Mouse (Mus musculus) hindbrain, postnatal 0 days (tissue): ENCODE results near the gene Aff4. TPM values are rescaled to one million over a fixed set of nuclear protein-coding genes. Genes with fewer than 3 reads are reported as not detected.
"Not testable (repeated sequence)": the region's sequence is repeated elsewhere in the genome, so short reads cannot be mapped to it uniquely, and the experiment has no call there.

Experiments
- ATAC-seq: fragments of 200-750 bp; cut with Nextera tagmentation; 2 replicates; pipeline ENCODE4 v1.8.0; 2017; ENCODE audit warnings: mild to moderate bottlenecking, moderate TSS enrichment, moderate library complexity
- DNase-seq: peaks from one replicate; pipeline ENCODE4 v3.0.0-alpha.2; 2015; ENCODE audit warnings: low spot score
- H3K27ac ChIP-seq: fragments of 300-500 bp; sonication (generic); 2 replicates; pipeline ENCODE4 v1.5.1; 2014; ENCODE audit warnings: mild to moderate bottlenecking
- H3K27me3 ChIP-seq: fragments of 300-500 bp; sonication (generic); 2 replicates; pipeline ENCODE4 v1.6.1; 2014; ENCODE audit warnings: low read length, mixed read lengths; ENCODE audit not compliant: insufficient read depth
- H3K36me3 ChIP-seq: fragments of 300-500 bp; sonication (generic); 2 replicates; pipeline ENCODE4 v1.6.1; 2014; ENCODE audit warnings: low read length, mixed read lengths; ENCODE audit not compliant: insufficient read depth
- H3K4me1 ChIP-seq: fragments of 300-500 bp; sonication (generic); 2 replicates; pipeline ENCODE4 v1.6.1; 2014; ENCODE audit warnings: antibody characterized with exemption, low read length, mixed read lengths; ENCODE audit not compliant: insufficient read depth
- H3K4me2 ChIP-seq: fragments of 300-500 bp; sonication (generic); 2 replicates; pipeline ENCODE4 v1.6.1; 2014; ENCODE audit warnings: low read depth, mild to moderate bottlenecking, low read length, moderate library complexity, mixed read lengths
- H3K4me3 ChIP-seq: fragments of 300-500 bp; sonication (generic); 2 replicates; pipeline ENCODE4 v1.5.1; 2014; ENCODE audit warnings: low read length
- H3K9ac ChIP-seq: fragments of 300-500 bp; sonication (generic); replicated peaks from 2 replicates; pipeline ENCODE4 v1.6.1; 2014; ENCODE audit warnings: mild to moderate bottlenecking, low read length, moderate library complexity, mixed read lengths
- H3K9me3 ChIP-seq: fragments of 300-500 bp; sonication (generic); 2 replicates; pipeline ENCODE4 v1.6.1; 2016; ENCODE audit warnings: low read length, mixed read lengths
- CTCF ChIP-seq: IDR thresholded peaks from 2 replicates; pipeline ENCODE4 v1.5.1; 2016; ENCODE audit warnings: antibody characterized with exemption, control low read depth, low read depth
- WGBS: fragments of 180-500 bp; shearing (Covaris S2); extraction: QIAGEN DNeasy Blood & Tissue Kit; methylation state at CpG from one replicate; pipeline ENCODE4 v1.1.7; 2014; 5-methylcytosine and 5-hydroxymethylcytosine counted together
- polyA plus RNA-seq: library from polyadenylated mRNA; unstranded; fragments of >200 nt; fragmentation: Nextera tagmentation; extraction: Ambion mirVana; gene quantifications from 2 replicates; pipeline ENCODE4 v1.2.1, GENCODE M21; 2015
- total RNA-seq: library from RNA; depleted of rRNA; stranded (reverse); fragments of >200 nt; gene quantifications from 2 replicates; pipeline ENCODE4 v1.2.3, GENCODE M21; 2014

Gene Aff4
- total and polyA plus RNA-seq, 2 experiments from 2014 or later: 91.0 to 111 TPM

- no peak overlapping the region for H3K9ac ChIP-seq
- H3K4me1 ChIP-seq: no peaks in the 10 kb centered on the region
- no peak overlapping the region for H3K4me3 ChIP-seq
- ATAC-seq: no peak
- no peaks in the 10 kb centered on the region for H3K36me3 ChIP-seq
- no peak for TF ChIP-seq CTCF
- H3K27ac ChIP-seq: no peak overlapping the region; the same call in 1 of the 2 replicates
- no peak for DNase-seq
- no peaks in the 10 kb centered on the region for H3K9me3 ChIP-seq
- 68% methylated on average over 2 of the region's 2 CpGs for WGBS
- no peak overlapping the region for H3K4me2 ChIP-seq
- no peaks in the 10 kb centered on the region for H3K27me3 ChIP-seq
Measured at GRCm38 (mm10) chr11:53308884-53309310, 41.7 kb upstream of the Aff4 start.

GRCm38 (mm10) chr11:53311385-53311784 lies 39.2 kb upstream of the Aff4 start:
- ATAC-seq: no peak
- TF ChIP-seq CTCF: no peak
- Histone ChIP-seq H3K9ac (no peak overlapping the region), H3K27me3 (no peaks in the 10 kb centered on the region), H3K9me3 (no peaks in the 10 kb centered on the region), H3K4me3 (no peak overlapping the region), H3K27ac (no peak overlapping the region), H3K36me3 (no peaks in the 10 kb centered on the region), H3K4me2 (no peak overlapping the region), H3K4me1 (no peaks in the 10 kb centered on the region)
- WGBS: 57% methylated on average over 1 of the region's 1 CpGs
- no peak for DNase-seq

- H3K4me2 ChIP-seq, H3K27me3 ChIP-seq, DNase-seq, H3K9me3 ChIP-seq, H3K9ac ChIP-seq, H3K4me3 ChIP-seq, H3K36me3 ChIP-seq, ATAC-seq, H3K27ac ChIP-seq, H3K4me1 ChIP-seq: not testable (repeated sequence)
- 75% methylated on average over 1 of the region's 1 CpGs for WGBS
Measured at GRCm38 (mm10) chr11:53312823-53313222, 37.8 kb upstream of the Aff4 start.

- no peaks in the 10 kb centered on the region for H3K36me3 ChIP-seq
- H3K27me3 ChIP-seq: no peaks in the 10 kb centered on the region
- no peak overlapping the region for H3K4me3 ChIP-seq
- H3K4me1 ChIP-seq: no peaks in the 10 kb centered on the region
- H3K9ac ChIP-seq: no peak overlapping the region
- no peak for TF ChIP-seq CTCF
- H3K9me3 ChIP-seq: no peaks in the 10 kb centered on the region
- H3K4me2 ChIP-seq: no peak overlapping the region
- DNase-seq: no peak
- no peak for ATAC-seq
- no peak overlapping the region for H3K27ac ChIP-seq
- WGBS: 73% methylated on average over 1 of the region's 1 CpGs
Measured at GRCm38 (mm10) chr11:53314770-53315173, 35.9 kb upstream of the Aff4 start.

- ATAC-seq (no peak), DNase-seq (no peak)
- Histone ChIP-seq H3K27ac (no peak overlapping the region), H3K4me2 (no peak overlapping the region), H3K4me1 (no peaks in the 10 kb centered on the region), H3K9me3 (no peaks in the 10 kb centered on the region), H3K9ac (no peak overlapping the region), H3K36me3 (no peaks in the 10 kb centered on the region), H3K27me3 (no peaks in the 10 kb centered on the region), H3K4me3 (no peak overlapping the region)
- TF ChIP-seq CTCF: no peak
- 56% methylated on average over 6 of the region's 6 CpGs for WGBS
Measured at GRCm38 (mm10) chr11:53316996-53317395, 33.6 kb upstream of the Aff4 start.

GRCm38 (mm10) chr11:53318041-53318440 lies 32.6 kb upstream of the Aff4 start:
- H3K27me3 ChIP-seq: no peaks in the 10 kb centered on the region
- DNase-seq (no peak), ATAC-seq (no peak)
- 82% methylated on average over 7 of the region's 7 CpGs for WGBS
- no peak overlapping the region for H3K4me3 ChIP-seq
- no peaks in the 10 kb centered on the region for H3K9me3 ChIP-seq
- no peaks in the 10 kb centered on the region for H3K36me3 ChIP-seq
- no peak overlapping the region for H3K9ac ChIP-seq
- no peak overlapping the region for H3K27ac ChIP-seq
- H3K4me1 ChIP-seq: no peaks in the 10 kb centered on the region
- no peak overlapping the region for H3K4me2 ChIP-seq
- TF ChIP-seq CTCF: no peak

GRCm38 (mm10) chr11:53318568-53318967 lies 32.1 kb upstream of the Aff4 start:
- not testable (repeated sequence) for H3K9ac ChIP-seq, DNase-seq, H3K9me3 ChIP-seq, H3K4me1 ChIP-seq, H3K27me3 ChIP-seq, H3K27ac ChIP-seq, ATAC-seq, H3K4me2 ChIP-seq, H3K4me3 ChIP-seq, H3K36me3 ChIP-seq
- WGBS: 80% methylated on average over 3 of the region's 3 CpGs

- not testable (repeated sequence) for H3K4me3 ChIP-seq, H3K36me3 ChIP-seq, ATAC-seq, H3K27me3 ChIP-seq, H3K4me2 ChIP-seq, H3K9me3 ChIP-seq, H3K4me1 ChIP-seq, DNase-seq, H3K27ac ChIP-seq, H3K9ac ChIP-seq
- WGBS: 91% methylated on average over 13 of the region's 13 CpGs
Measured at GRCm38 (mm10) chr11:53319867-53320266, 30.8 kb upstream of the Aff4 start.
